In the genomic region with DNA sequence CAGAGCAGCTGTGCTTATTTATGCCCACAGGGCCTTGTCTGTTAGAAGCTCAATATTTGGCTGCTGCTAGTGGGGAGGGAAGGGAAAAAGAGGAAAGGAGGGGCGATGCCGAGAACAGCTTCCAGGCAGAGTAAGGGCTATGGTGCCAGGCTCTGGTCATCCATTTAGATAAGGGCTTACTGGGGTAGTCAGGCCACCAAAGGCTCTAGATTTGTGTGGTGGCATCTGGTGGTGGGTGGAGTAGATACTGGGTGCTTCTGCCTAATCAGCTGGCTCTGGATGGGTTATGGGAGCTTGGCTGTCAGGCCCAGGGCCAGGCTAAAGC, we compare ENCODE assay signal across 14 mouse cellular contexts. TPM values are rescaled to one million over a fixed set of nuclear protein-coding genes. Genes with fewer than 3 reads are reported as not detected.
DNase-seq lines count a peak whose midpoint lies in the region; ATAC-seq lines count a peak whose summit lies in the region.
"Had no signal": no experiment of that assay in that cellular context is flagged by ENCODE, and none has a peak within 500 bp of the region (broad histone marks: within the 10 kb centered on the region; RNA-seq: fewer than 3 reads in every experiment).

No protein-coding gene starts in this region.

- 100% methylated on average over 2 of the region's 2 CpGs for WGBS in forebrain, embryonic 12.5 days
- WGBS in forebrain, embryonic 10.5 days: 98% methylated on average over 2 of the region's 2 CpGs
- 84% methylated on average over 2 of the region's 2 CpGs for WGBS in hindbrain, embryonic 11.5 days
- 90% methylated on average over 2 of the region's 2 CpGs for WGBS in hindbrain, embryonic 10.5 days
- WGBS in hindbrain, embryonic 12.5 days: 90% methylated on average over 2 of the region's 2 CpGs
- 75% methylated on average over 2 of the region's 2 CpGs for WGBS in neural tube, embryonic 12.5 days

- H3K4me2 ChIP-seq in forebrain, embryonic 12.5 days: no peak overlapping the region
- no peak overlapping the region for H3K4me2 ChIP-seq in hindbrain, embryonic 11.5 days (replicated peaks; ENCODE audit: low read depth, low read length)
- H3K4me2 ChIP-seq in hindbrain, embryonic 12.5 days (replicated peaks): no peak overlapping the region
- H3K4me2 ChIP-seq in neural tube, embryonic 12.5 days (replicated peaks): no peak overlapping the region; the same call in 1 of the 2 replicates
- H3K4me2 ChIP-seq: limb, embryonic 15.5 days had no signal

- ATAC-seq in forebrain, embryonic 12.5 days (ENCODE audit: low FRiP score): no peak
- no peak for ATAC-seq in hindbrain, embryonic 11.5 days (ENCODE audit: low FRiP score)
- ATAC-seq in hindbrain, embryonic 12.5 days (ENCODE audit: low FRiP score): 0 out of 2 replicates have a peak, but pooled peaks have one; percentile 2
- ATAC-seq in neural tube, embryonic 12.5 days (ENCODE audit: low FRiP score, low read depth): no peak
- ATAC-seq: Patski had no signal

- H3K9me3 ChIP-seq in forebrain, embryonic 12.5 days: no peaks in the 10 kb centered on the region
- H3K9me3 ChIP-seq in forebrain, embryonic 10.5 days: no peaks in the 10 kb centered on the region
- H3K9me3 ChIP-seq in hindbrain, embryonic 11.5 days (ENCODE audit: control insufficient read depth, low read length): no peaks in the 10 kb centered on the region
- no peaks in the 10 kb centered on the region for H3K9me3 ChIP-seq in hindbrain, embryonic 10.5 days
- H3K9me3 ChIP-seq in hindbrain, embryonic 12.5 days (replicated peaks): no peaks in the 10 kb centered on the region
- H3K9me3 ChIP-seq in neural tube, embryonic 12.5 days: no peaks in the 10 kb centered on the region
- H3K9me3 ChIP-seq: limb, embryonic 15.5 days had no signal

- no peak overlapping the region for H3K4me3 ChIP-seq in forebrain, embryonic 12.5 days (replicated peaks)
- no peak overlapping the region for H3K4me3 ChIP-seq in forebrain, embryonic 10.5 days
- H3K4me3 ChIP-seq in hindbrain, embryonic 11.5 days (ENCODE audit: low read depth, low read length): no peak overlapping the region
- no peak overlapping the region for H3K4me3 ChIP-seq in hindbrain, embryonic 10.5 days
- H3K4me3 ChIP-seq in hindbrain, embryonic 12.5 days: no peak overlapping the region
- no peak overlapping the region for H3K4me3 ChIP-seq in neural tube, embryonic 12.5 days
- H3K4me3 ChIP-seq: left cerebral cortex, adult 2 months; limb, embryonic 15.5 days had no signal

- H3K9ac ChIP-seq in forebrain, embryonic 12.5 days: peak overlapping the region; percentile 38
- no peak overlapping the region for H3K9ac ChIP-seq in hindbrain, embryonic 11.5 days (ENCODE audit: low read depth, low read length)
- H3K9ac ChIP-seq in hindbrain, embryonic 12.5 days: no peak overlapping the region
- no peak overlapping the region for H3K9ac ChIP-seq in neural tube, embryonic 12.5 days
- H3K9ac ChIP-seq: limb, embryonic 15.5 days had no signal

- no peaks in the 10 kb centered on the region for H3K36me3 ChIP-seq in forebrain, embryonic 12.5 days (replicated peaks)
- peaks cover 30% of the 10 kb centered on the region for H3K36me3 ChIP-seq in forebrain, embryonic 10.5 days (replicated peaks)
- H3K36me3 ChIP-seq in hindbrain, embryonic 11.5 days (ENCODE audit: control insufficient read depth, insufficient read depth, low read length): no peaks in the 10 kb centered on the region
- no peaks in the 10 kb centered on the region; the same call in 1 of the 2 replicates for H3K36me3 ChIP-seq in hindbrain, embryonic 10.5 days
- H3K36me3 ChIP-seq in hindbrain, embryonic 12.5 days: no peaks in the 10 kb centered on the region
- no peaks in the 10 kb centered on the region for H3K36me3 ChIP-seq in neural tube, embryonic 12.5 days

- H3K4me1 ChIP-seq in forebrain, embryonic 12.5 days: peaks cover 7% of the 10 kb centered on the region; the same call in 1 of the 2 replicates
- H3K4me1 ChIP-seq in forebrain, embryonic 10.5 days: peaks cover 3% of the 10 kb centered on the region; the same call in 1 of the 2 replicates
- H3K4me1 ChIP-seq in hindbrain, embryonic 11.5 days (replicated peaks; ENCODE audit: control insufficient read depth, insufficient read depth, low read length): no peaks in the 10 kb centered on the region; the same call in 1 of the 2 replicates
- H3K4me1 ChIP-seq in hindbrain, embryonic 10.5 days (replicated peaks): peaks cover 31% of the 10 kb centered on the region
- peaks cover 28% of the 10 kb centered on the region for H3K4me1 ChIP-seq in hindbrain, embryonic 12.5 days
- H3K4me1 ChIP-seq in neural tube, embryonic 12.5 days: peaks cover 15% of the 10 kb centered on the region

- DNase-seq in forebrain, embryonic 10.5 days (ENCODE audit: extremely low spot score, low spot score): no peak
- DNase-seq in hindbrain, embryonic 11.5 days (ENCODE audit: low spot score): no peak
- no peak for DNase-seq in hindbrain, embryonic 10.5 days (ENCODE audit: low spot score)
- no peak for DNase-seq in cerebellum, postnatal 25 days
- no peak for DNase-seq in ovary, adult 18-20 months (ENCODE audit: low spot score)
- DNase-seq: cerebellum, adult 8-10 months; kidney, adult 9 months; lung, adult 2 months had no signal

- peak overlapping the region; percentile 19; the same call in 1 of the 2 replicates for H3K27ac ChIP-seq in forebrain, embryonic 12.5 days
- no peak overlapping the region for H3K27ac ChIP-seq in forebrain, embryonic 10.5 days
- H3K27ac ChIP-seq in hindbrain, embryonic 11.5 days (ENCODE audit: low read depth, low read length): peak overlapping the region; percentile 58; the same call in 1 of the 2 replicates
- no peak overlapping the region for H3K27ac ChIP-seq in hindbrain, embryonic 10.5 days
- H3K27ac ChIP-seq in hindbrain, embryonic 12.5 days: peak overlapping the region; percentile 77
- peak overlapping the region; percentile 50 for H3K27ac ChIP-seq in neural tube, embryonic 12.5 days
- H3K27ac ChIP-seq: left cerebral cortex, adult 2 months; limb, embryonic 15.5 days had no signal

- H3K27me3 ChIP-seq in forebrain, embryonic 12.5 days: no peaks in the 10 kb centered on the region
- H3K27me3 ChIP-seq in forebrain, embryonic 10.5 days (ENCODE audit: poor library complexity, severe bottlenecking): no peaks in the 10 kb centered on the region
- no peaks in the 10 kb centered on the region for H3K27me3 ChIP-seq in hindbrain, embryonic 11.5 days (ENCODE audit: control insufficient read depth, insufficient read depth, low read length)
- no peaks in the 10 kb centered on the region for H3K27me3 ChIP-seq in hindbrain, embryonic 10.5 days (ENCODE audit: insufficient read depth, poor library complexity, severe bottlenecking)
- no peaks in the 10 kb centered on the region for H3K27me3 ChIP-seq in hindbrain, embryonic 12.5 days
- H3K27me3 ChIP-seq in neural tube, embryonic 12.5 days (replicated peaks): no peaks in the 10 kb centered on the region
- H3K27me3 ChIP-seq: limb, embryonic 15.5 days; Patski had no signal

RNA-seq across cellular contexts. Expression of gene Lama5, which starts 19.7 kb away (rescaled TPM):
- 4.9 and 5.1 TPM in 2 replicates for polyA plus RNA-seq in forebrain, embryonic 12.5 days (2016; fragmentation: Nextera tagmentation; extraction: Ambion mirVana)
- 10.7 and 11.2 TPM in 2 replicates for polyA plus RNA-seq in forebrain, embryonic 10.5 days (2016; fragmentation: Nextera tagmentation; extraction: Ambion mirVana)
- 3.3 and 4.4 TPM in 2 replicates for polyA plus RNA-seq in hindbrain, embryonic 11.5 days (2014; fragmentation: Nextera tagmentation; extraction: Ambion mirVana)
- polyA plus RNA-seq in hindbrain, embryonic 10.5 days (2016; fragmentation: Nextera tagmentation; extraction: Ambion mirVana): 7.2 and 10.8 TPM in 2 replicates
- polyA plus RNA-seq in hindbrain, embryonic 12.5 days (2016; fragmentation: Nextera tagmentation; extraction: Ambion mirVana): 5.8 and 8.7 TPM in 2 replicates
- 2.8 and 2.9 TPM in 2 replicates for polyA plus RNA-seq in neural tube, embryonic 12.5 days (2016; fragmentation: Nextera tagmentation; extraction: Ambion mirVana)

RNA-seq across cellular contexts. Expression of gene Adrm1, which starts 34.6 kb away (rescaled TPM):
- polyA plus RNA-seq in forebrain, embryonic 12.5 days (2016; fragmentation: Nextera tagmentation; extraction: Ambion mirVana): 213 and 225 TPM in 2 replicates
- 271 and 281 TPM in 2 replicates for polyA plus RNA-seq in forebrain, embryonic 10.5 days (2016; fragmentation: Nextera tagmentation; extraction: Ambion mirVana)
- polyA plus RNA-seq in hindbrain, embryonic 11.5 days (2014; fragmentation: Nextera tagmentation; extraction: Ambion mirVana): 174 and 183 TPM in 2 replicates
- 278 and 297 TPM in 2 replicates for polyA plus RNA-seq in hindbrain, embryonic 10.5 days (2016; fragmentation: Nextera tagmentation; extraction: Ambion mirVana)
- polyA plus RNA-seq in hindbrain, embryonic 12.5 days (2016; fragmentation: Nextera tagmentation; extraction: Ambion mirVana): 198 and 200 TPM in 2 replicates
- polyA plus RNA-seq in neural tube, embryonic 12.5 days (2016; fragmentation: Nextera tagmentation; extraction: Ambion mirVana): 218 and 221 TPM in 2 replicates

RNA-seq across cellular contexts. Expression of gene Rps21, which starts 51.3 kb away (rescaled TPM):
- 464 and 488 TPM in 2 replicates for polyA plus RNA-seq in forebrain, embryonic 12.5 days (2016; fragmentation: Nextera tagmentation; extraction: Ambion mirVana)
- polyA plus RNA-seq in forebrain, embryonic 10.5 days (2016; fragmentation: Nextera tagmentation; extraction: Ambion mirVana): 560 and 577 TPM in 2 replicates
- 432 and 442 TPM in 2 replicates for polyA plus RNA-seq in hindbrain, embryonic 11.5 days (2014; fragmentation: Nextera tagmentation; extraction: Ambion mirVana)
- 440 and 510 TPM in 2 replicates for polyA plus RNA-seq in hindbrain, embryonic 10.5 days (2016; fragmentation: Nextera tagmentation; extraction: Ambion mirVana)
- polyA plus RNA-seq in hindbrain, embryonic 12.5 days (2016; fragmentation: Nextera tagmentation; extraction: Ambion mirVana): 393 and 423 TPM in 2 replicates
- polyA plus RNA-seq in neural tube, embryonic 12.5 days (2016; fragmentation: Nextera tagmentation; extraction: Ambion mirVana): 430 and 468 TPM in 2 replicates

Comparison
In these comparisons a context has a peak if more than half of its experiments do, and no peak if none do; other contexts are left out.
1. H3K27ac ChIP-seq: peak in forebrain, embryonic 12.5 days (single experiment), hindbrain, embryonic 11.5 days (single experiment), hindbrain, embryonic 12.5 days (single experiment) and neural tube, embryonic 12.5 days (single experiment); none in forebrain, embryonic 10.5 days (single experiment) and hindbrain, embryonic 10.5 days (single experiment).